Mouse (Mus musculus): Measurements from ENCODE around the gene Etnk2. TPM values are rescaled to one million over a fixed set of nuclear protein-coding genes. Genes with fewer than 3 reads are reported as not detected.

The Etnk2 gene
- polyA plus RNA-seq, 1 experiment from 2014 or later, result 2.8 TPM

GRCm38 (mm10) chr1:133347226-133347625 is 16.1 kb upstream of the Etnk2 start:
- no peak for TF ChIP-seq EP300 (optimal IDR thresholded peaks at IDR 0.05)
- no peak for TF ChIP-seq CTCF (IDR thresholded peaks at IDR 0.05; ENCODE audit: low read depth)
- no peaks in the 10 kb centered on the region for H3K27me3 ChIP-seq (ENCODE audit: control insufficient read depth, insufficient read depth, low read length)
- WGBS, result 70% methylated on average over 3 of the region's 3 CpGs
- no peak overlapping the region for H3K4me2 ChIP-seq (replicated peaks; ENCODE audit: low read depth)
- DNase-seq (ENCODE audit: low spot score), result peak; percentile 6
- no peak for ATAC-seq (ENCODE audit: low FRiP score, low TSS enrichment)
- H3K9ac ChIP-seq (ENCODE audit: low read length), result no peak overlapping the region
- no peak overlapping the region for H3K27ac ChIP-seq (replicated peaks)
- H3K4me3 ChIP-seq (ENCODE audit: low read depth, low read length), result no peak overlapping the region
- H3K4me1 ChIP-seq (replicated peaks; ENCODE audit: control insufficient read depth, insufficient read depth), result 0 out of 2 replicates have a peak, but pooled peaks cover 3% of the 10 kb centered on the region
- H3K9me3 ChIP-seq (ENCODE audit: control insufficient read depth, low read length), result no peaks in the 10 kb centered on the region
- H3K36me3 ChIP-seq (ENCODE audit: control insufficient read depth, insufficient read depth, low read length), result no peaks in the 10 kb centered on the region

GRCm38 (mm10) chr1:133347693-133348520 is 15.5 kb upstream of the Etnk2 start:
- TF ChIP-seq CTCF (IDR thresholded peaks at IDR 0.05; ENCODE audit: low read depth) (no peak), EP300 (optimal IDR thresholded peaks at IDR 0.05) (no peak)
- Histone ChIP-seq H3K27me3 (ENCODE audit: control insufficient read depth, insufficient read depth, low read length) (no peaks in the 10 kb centered on the region), H3K9ac (ENCODE audit: low read length) (no peak overlapping the region), H3K27ac (replicated peaks) (no peak overlapping the region), H3K36me3 (ENCODE audit: control insufficient read depth, insufficient read depth, low read length) (no peaks in the 10 kb centered on the region), H3K4me2 (replicated peaks; ENCODE audit: low read depth) (no peak overlapping the region), H3K4me1 (replicated peaks; ENCODE audit: control insufficient read depth, insufficient read depth) (0 out of 2 replicates have a peak, but pooled peaks cover 3% of the 10 kb centered on the region), H3K4me3 (ENCODE audit: low read depth, low read length) (no peak overlapping the region), H3K9me3 (ENCODE audit: control insufficient read depth, low read length) (no peaks in the 10 kb centered on the region)
- ATAC-seq (ENCODE audit: low FRiP score, low TSS enrichment) (peak; percentile 83), DNase-seq (ENCODE audit: low spot score) (peak; percentile 43)
- 45% methylated on average over 11 of the region's 11 CpGs for WGBS

- no peak within 1 kb of the TSS for H3K4me3 ChIP-seq (ENCODE audit: low read depth, low read length)
- no peak for ATAC-seq (ENCODE audit: low FRiP score, low TSS enrichment)
- WGBS, result 100% methylated on average over 1 of the region's 1 CpGs
Measured at GRCm38 (mm10) chr1:133350210-133350609, 13.2 kb upstream of the Etnk2 start, which contains the start of gene Ren1. TSS of gene Ren1 (plus strand) at chr1:133350510.

GRCm38 (mm10) chr1:133351762-133352161 is 11.6 kb upstream of the Etnk2 start:
- Histone ChIP-seq H3K4me3 (ENCODE audit: low read depth, low read length) (no peak overlapping the region), H3K36me3 (ENCODE audit: control insufficient read depth, insufficient read depth, low read length) (no peaks in the 10 kb centered on the region), H3K9me3 (ENCODE audit: control insufficient read depth, low read length) (no peaks in the 10 kb centered on the region), H3K27ac (replicated peaks) (no peak overlapping the region), H3K4me2 (replicated peaks; ENCODE audit: low read depth) (no peak overlapping the region), H3K9ac (ENCODE audit: low read length) (no peak overlapping the region), H3K27me3 (ENCODE audit: control insufficient read depth, insufficient read depth, low read length) (no peaks in the 10 kb centered on the region), H3K4me1 (replicated peaks; ENCODE audit: control insufficient read depth, insufficient read depth) (0 out of 2 replicates have a peak, but pooled peaks cover 3% of the 10 kb centered on the region)
- ATAC-seq (ENCODE audit: low FRiP score, low TSS enrichment), result no peak
- DNase-seq (ENCODE audit: low spot score), result peak; percentile 6
- WGBS, result 55% methylated on average over 9 of the region's 9 CpGs
- TF ChIP-seq EP300 (optimal IDR thresholded peaks at IDR 0.05), result no peak
- no peak for TF ChIP-seq CTCF (IDR thresholded peaks at IDR 0.05; ENCODE audit: low read depth)

More at GRCm38 (mm10) chr1:133350210-133350609, 13.2 kb upstream of the Etnk2 start, which contains the start of gene Ren1:
- no peak for DNase-seq (ENCODE audit: low spot score)
- 0 out of 2 replicates have a peak, but pooled peaks cover 3% of the 10 kb centered on the region for H3K4me1 ChIP-seq (replicated peaks; ENCODE audit: control insufficient read depth, insufficient read depth)
- no peaks in the 10 kb centered on the region for H3K9me3 ChIP-seq (ENCODE audit: control insufficient read depth, low read length)
- no peak for TF ChIP-seq CTCF (IDR thresholded peaks at IDR 0.05; ENCODE audit: low read depth)
- no peak for TF ChIP-seq EP300 (optimal IDR thresholded peaks at IDR 0.05)
- no peaks in the 10 kb centered on the region for H3K27me3 ChIP-seq (ENCODE audit: control insufficient read depth, insufficient read depth, low read length)
- H3K9ac ChIP-seq (ENCODE audit: low read length), result no peak within 1 kb of the TSS
- H3K4me2 ChIP-seq (replicated peaks; ENCODE audit: low read depth), result no peak within 1 kb of the TSS
- H3K27ac ChIP-seq (replicated peaks), result no peak within 1 kb of the TSS
- H3K36me3 ChIP-seq (ENCODE audit: control insufficient read depth, insufficient read depth, low read length), result no peaks in the 10 kb centered on the region

- Histone ChIP-seq H3K27me3 (ENCODE audit: control insufficient read depth, insufficient read depth, low read length) (no peaks in the 10 kb centered on the region), H3K4me1 (replicated peaks; ENCODE audit: control insufficient read depth, insufficient read depth) (no peaks in the 10 kb centered on the region), H3K27ac (replicated peaks) (no peak overlapping the region), H3K9ac (ENCODE audit: low read length) (no peak overlapping the region), H3K4me3 (ENCODE audit: low read depth, low read length) (no peak overlapping the region), H3K4me2 (replicated peaks; ENCODE audit: low read depth) (no peak overlapping the region), H3K9me3 (ENCODE audit: control insufficient read depth, low read length) (no peaks in the 10 kb centered on the region), H3K36me3 (ENCODE audit: control insufficient read depth, insufficient read depth, low read length) (no peaks in the 10 kb centered on the region)
- WGBS, result 42% methylated on average over 12 of the region's 12 CpGs
- peak; percentile 87 for DNase-seq (ENCODE audit: low spot score)
- TF ChIP-seq CTCF (IDR thresholded peaks at IDR 0.05; ENCODE audit: low read depth) (peak; percentile 99), EP300 (optimal IDR thresholded peaks at IDR 0.05) (no peak)
- ATAC-seq (ENCODE audit: low FRiP score, low TSS enrichment), result peak; percentile 71
Measured at GRCm38 (mm10) chr1:133353371-133353809, 10.0 kb upstream of the Etnk2 start.

- no peaks in the 10 kb centered on the region for H3K27me3 ChIP-seq (ENCODE audit: control insufficient read depth, insufficient read depth, low read length)
- no peak overlapping the region for H3K27ac ChIP-seq (replicated peaks)
- H3K36me3 ChIP-seq (ENCODE audit: control insufficient read depth, insufficient read depth, low read length), result no peaks in the 10 kb centered on the region
- no peak overlapping the region for H3K9ac ChIP-seq (ENCODE audit: low read length)
- H3K4me2 ChIP-seq (replicated peaks; ENCODE audit: low read depth), result no peak overlapping the region
- no peaks in the 10 kb centered on the region for H3K4me1 ChIP-seq (replicated peaks; ENCODE audit: control insufficient read depth, insufficient read depth)
- DNase-seq (ENCODE audit: low spot score) (peak; percentile 14), ATAC-seq (ENCODE audit: low FRiP score, low TSS enrichment) (no peak)
- H3K4me3 ChIP-seq (ENCODE audit: low read depth, low read length), result no peak overlapping the region
- H3K9me3 ChIP-seq (ENCODE audit: control insufficient read depth, low read length), result no peaks in the 10 kb centered on the region
- TF ChIP-seq EP300 (optimal IDR thresholded peaks at IDR 0.05) (no peak), CTCF (IDR thresholded peaks at IDR 0.05; ENCODE audit: low read depth) (no peak)
- 46% methylated on average over 5 of the region's 5 CpGs for WGBS
Measured at GRCm38 (mm10) chr1:133355469-133355868, 7.9 kb upstream of the Etnk2 start.

All from stomach, postnatal 0 days (tissue).